ENCODE assay signal across 25 mouse cellular contexts in genomic region chr10:77366959-77367358, GRCm38 (mm10). TPM values are rescaled to one million over a fixed set of nuclear protein-coding genes. Genes with fewer than 3 reads are reported as not detected.
DNase-seq lines count a peak whose midpoint lies in the region; ATAC-seq and TF ChIP-seq lines count a peak whose summit lies in the region.
"Had no signal": no experiment of that assay in that cellular context is flagged by ENCODE, and none has a peak within 500 bp of the region (broad histone marks: within the 10 kb centered on the region; RNA-seq: fewer than 3 reads in every experiment).

No protein-coding gene starts in this region.

- peak overlapping the region; percentile 38; the same call in 1 of the 2 replicates for H3K27ac ChIP-seq in lung, embryonic 15.5 days
- H3K27ac ChIP-seq in MEL (ENCODE audit: control insufficient read depth, low read depth, low read length): no peak overlapping the region
- H3K27ac ChIP-seq in midbrain, embryonic 10.5 days (replicated peaks): no peak overlapping the region
- no peak overlapping the region for H3K27ac ChIP-seq in midbrain, embryonic 15.5 days
- H3K27ac ChIP-seq: embryonic facial prominence, embryonic 12.5 days; forebrain, embryonic 12.5 days; hindbrain, postnatal 0 days; liver, embryonic 12.5 days; neural tube, embryonic 15.5 days had no signal

- TF ChIP-seq RAD21 in MEL (IDR thresholded peaks at IDR 0.05; ENCODE audit: low read depth, low read length): no peak

- TF ChIP-seq POLR2A in MEL (IDR thresholded peaks at IDR 0.05; ENCODE audit: control insufficient read depth in 1 of 2, insufficient read depth in 1 of 2, low read depth in 1 of 2, low read length in 2 of 2, poor library complexity in 1 of 2): no peak

- H3K4me1 ChIP-seq in lung, embryonic 15.5 days: peaks cover 24% of the 10 kb centered on the region
- peaks cover 2 to 20% of the 10 kb centered on the region in 2 experiments for H3K4me1 ChIP-seq in MEL (ENCODE audit: control insufficient read depth in 1 of 2, insufficient read depth in 2 of 2, low read length in 2 of 2)
- H3K4me1 ChIP-seq in midbrain, embryonic 10.5 days: peaks cover 15% of the 10 kb centered on the region
- H3K4me1 ChIP-seq in midbrain, embryonic 15.5 days: no peaks in the 10 kb centered on the region
- H3K4me1 ChIP-seq: liver, embryonic 12.5 days had no signal

- H3K36me3 ChIP-seq in lung, embryonic 15.5 days: no peaks in the 10 kb centered on the region
- H3K36me3 ChIP-seq in C2C12 (ENCODE audit: control insufficient read depth, insufficient read depth): no peaks in the 10 kb centered on the region
- H3K36me3 ChIP-seq in MEL (ENCODE audit: control insufficient read depth in 1 of 2, insufficient read depth in 2 of 2, low read length in 2 of 2): peaks cover 0 to 22% of the 10 kb centered on the region in 2 experiments; a peak in 2 of 4 replicates
- H3K36me3 ChIP-seq in midbrain, embryonic 10.5 days: no peaks in the 10 kb centered on the region
- H3K36me3 ChIP-seq in midbrain, embryonic 15.5 days (replicated peaks): no peaks in the 10 kb centered on the region
- H3K36me3 ChIP-seq: embryonic facial prominence, embryonic 12.5 days; forebrain, embryonic 12.5 days; limb, embryonic 13.5 days; liver, embryonic 12.5 days; neural tube, embryonic 15.5 days had no signal

- WGBS in lung, embryonic 15.5 days: 82% methylated on average over 4 of the region's 4 CpGs
- 92% methylated on average over 4 of the region's 4 CpGs for WGBS in midbrain, embryonic 10.5 days
- WGBS in midbrain, embryonic 15.5 days: 95% methylated on average over 4 of the region's 4 CpGs

- H3K4me2 ChIP-seq in lung, embryonic 15.5 days: no peak overlapping the region
- no peak overlapping the region for H3K4me2 ChIP-seq in midbrain, embryonic 15.5 days
- H3K4me2 ChIP-seq: embryonic facial prominence, embryonic 12.5 days; forebrain, embryonic 12.5 days; limb, embryonic 13.5 days; liver, embryonic 12.5 days; neural tube, embryonic 15.5 days had no signal

- no peak for ATAC-seq in lung, embryonic 15.5 days (ENCODE audit: borderline replicate concordance, extremely low read depth, low FRiP score, low TSS enrichment)
- no peak for ATAC-seq in midbrain, embryonic 15.5 days (replicated peaks)
- ATAC-seq: hindbrain, postnatal 0 days; intestine, postnatal 0 days; liver, embryonic 12.5 days; midbrain, embryonic 16.5 days had no signal

- no peaks in the 10 kb centered on the region for H3K27me3 ChIP-seq in lung, embryonic 15.5 days
- no peaks in the 10 kb centered on the region for H3K27me3 ChIP-seq in C2C12 (ENCODE audit: control insufficient read depth, insufficient read depth, insufficient read length)
- peaks cover 0 to 5% of the 10 kb centered on the region in 2 experiments; a peak in 2 of 4 replicates for H3K27me3 ChIP-seq in MEL (ENCODE audit: control insufficient read depth in 1 of 2, insufficient read depth in 2 of 2, low read length in 2 of 2)
- no peaks in the 10 kb centered on the region for H3K27me3 ChIP-seq in midbrain, embryonic 10.5 days (ENCODE audit: low read depth, poor library complexity, severe bottlenecking)
- no peaks in the 10 kb centered on the region for H3K27me3 ChIP-seq in midbrain, embryonic 15.5 days (replicated peaks)
- H3K27me3 ChIP-seq: embryonic facial prominence, embryonic 12.5 days; forebrain, embryonic 12.5 days; limb, embryonic 13.5 days; liver, embryonic 12.5 days; neural tube, embryonic 15.5 days had no signal

- no peak overlapping the region for H3K9ac ChIP-seq in lung, embryonic 15.5 days
- no peak overlapping the region for H3K9ac ChIP-seq in MEL (ENCODE audit: control insufficient read depth, low read depth, low read length, poor library complexity, severe bottlenecking)
- no peak overlapping the region for H3K9ac ChIP-seq in midbrain, embryonic 15.5 days
- H3K9ac ChIP-seq: embryonic facial prominence, embryonic 12.5 days; forebrain, embryonic 12.5 days; limb, embryonic 13.5 days; liver, embryonic 12.5 days; neural tube, embryonic 15.5 days had no signal

- no peak for DNase-seq in lung, postnatal 25 days (ENCODE audit: low spot score)
- peak; percentile 59 for DNase-seq in MEL (ENCODE audit: low read depth, low spot score)
- peak; percentile 32 for DNase-seq in naive thymus-derived CD4-positive, alpha-beta T cell, adult 2 months (ENCODE audit: low read depth)
- DNase-seq in midbrain, embryonic 10.5 days (ENCODE audit: low spot score): no peak
- no peak for DNase-seq in kidney, postnatal 4 days
- DNase-seq: B cell, adult 2 months; cerebellum, adult 11-12 months; cerebellum, postnatal 10 days; gastrocnemius, postnatal 36 days; kidney, postnatal 25 days; layer of hippocampus, postnatal 36 days; lung, adult 18-20 months; lung, postnatal 14 days had no signal

- no peaks in the 10 kb centered on the region for H3K79me2 ChIP-seq in C2C12 (ENCODE audit: control insufficient read depth, insufficient read depth)
- no peaks in the 10 kb centered on the region for H3K79me2 ChIP-seq in MEL (ENCODE audit: control insufficient read depth, insufficient read depth, low read length, poor library complexity)

- TF ChIP-seq CTCF in C2C12 (IDR thresholded peaks at IDR 0.05; ENCODE audit: control insufficient read depth, insufficient read depth, insufficient read length) (no peak), MEL (IDR thresholded peaks at IDR 0.05 in 2 of 3, conservative IDR thresholded peaks at IDR 0.05 in 1 of 3; ENCODE audit: control insufficient read depth in 1 of 3, insufficient read depth in 1 of 3, low read depth in 2 of 3, low read length in 3 of 3, poor library complexity in 1 of 3, severe bottlenecking in 1 of 3) (no peak)

- no peak overlapping the region for H3ac ChIP-seq in C2C12 (ENCODE audit: control insufficient read depth, insufficient read length, low read depth)

- H3K9me3 ChIP-seq in lung, embryonic 15.5 days: no peaks in the 10 kb centered on the region
- no peaks in the 10 kb centered on the region for H3K9me3 ChIP-seq in MEL (replicated peaks; ENCODE audit: insufficient read depth, low read length)
- no peaks in the 10 kb centered on the region for H3K9me3 ChIP-seq in midbrain, embryonic 10.5 days (replicated peaks)
- H3K9me3 ChIP-seq in midbrain, embryonic 15.5 days: no peaks in the 10 kb centered on the region
- H3K9me3 ChIP-seq: embryonic facial prominence, embryonic 12.5 days; forebrain, embryonic 12.5 days; limb, embryonic 13.5 days; liver, embryonic 12.5 days; megakaryocyte, embryonic 14.5 days; neural tube, embryonic 15.5 days had no signal

- 0 out of 4 replicates have a peak, but pooled peaks have one; percentile 11 to 35 for TF ChIP-seq EP300 in MEL (IDR thresholded peaks at IDR 0.05; ENCODE audit: low read depth in 1 of 2, low read length in 2 of 2)

- H3K79me3 ChIP-seq in C2C12 (ENCODE audit: low read depth): no peaks in the 10 kb centered on the region

- H3K4me3 ChIP-seq in lung, embryonic 15.5 days: no peak overlapping the region
- H3K4me3 ChIP-seq in C2C12 (ENCODE audit: insufficient read depth, poor library complexity, severe bottlenecking) (no peak overlapping the region), MEL (ENCODE audit: control insufficient read depth in 1 of 2, insufficient read depth in 1 of 2, low read depth in 2 of 2, low read length in 2 of 2) (no peak overlapping the region)
- no peak overlapping the region for H3K4me3 ChIP-seq in midbrain, embryonic 10.5 days
- H3K4me3 ChIP-seq in midbrain, embryonic 15.5 days: no peak overlapping the region
- H3K4me3 ChIP-seq: embryonic facial prominence, embryonic 12.5 days; forebrain, embryonic 12.5 days; limb, embryonic 13.5 days; liver, embryonic 12.5 days; megakaryocyte, embryonic 14.5 days; neural tube, embryonic 15.5 days had no signal

TF ChIP-seq in C2C12, 6 proteins besides CTCF, POLR2A, EP300 and RAD21:
- TF ChIP-seq CEBPB (IDR thresholded peaks at IDR 0.05; ENCODE audit: low read depth): no peak
- TF ChIP-seq MAX (IDR thresholded peaks at IDR 0.05): peak; percentile 29
- TF ChIP-seq MYOD1 (IDR thresholded peaks at IDR 0.05; ENCODE audit: control insufficient read depth, insufficient read length, low read depth): no peak
- TF ChIP-seq FOSL1 (IDR thresholded peaks at IDR 0.05; ENCODE audit: insufficient read depth, low read length, poor library complexity, severe bottlenecking): no peak

TF ChIP-seq in MEL, 35 proteins besides CTCF, POLR2A, EP300 and RAD21:
- TF ChIP-seq CHD1 (IDR thresholded peaks at IDR 0.05; ENCODE audit: low read depth, low read length) (no peak), SIN3A (IDR thresholded peaks at IDR 0.05; ENCODE audit: low read length) (no peak), NRF1 (IDR thresholded peaks at IDR 0.05; ENCODE audit: insufficient read depth, low read depth, low read length, poor library complexity, severe bottlenecking) (no peak), JUND (IDR thresholded peaks at IDR 0.05; ENCODE audit: low read depth, low read length) (no peak), ZC3H11A (IDR thresholded peaks at IDR 0.05; ENCODE audit: low read depth, low read length) (no peak), ETS1 (IDR thresholded peaks at IDR 0.05; ENCODE audit: low read depth, low read length) (no peak), RCOR1 (IDR thresholded peaks at IDR 0.05; ENCODE audit: low read depth, low read length) (peak; percentile 77)

RNA-seq across cellular contexts. Expression of gene Adarb1, which starts 51.1 kb away (rescaled TPM):
- polyA plus RNA-seq in lung, embryonic 15.5 days (2015; fragmentation: Nextera tagmentation; extraction: Ambion mirVana): 37.7 and 41.0 TPM in 2 replicates
- polyA plus RNA-seq in C2C12 (2012; fragmentation: generic; extraction: Trizol) (3.3 TPM), MEL (2012; ENCODE audit: insufficient read depth in 1 of 2, insufficient read length in 2 of 2, low read depth in 1 of 2, low replicate concordance in 2 of 2, missing spikeins in 1 of 2) (1 to 10 TPM in 1 of 2 experiments, not detected in 1; 3.8 TPM)
- 1.7 and 2.4 TPM in 2 replicates for total RNA-seq in MEL (2012; rRNA removed)
- polyA plus RNA-seq in midbrain, embryonic 10.5 days (2016; fragmentation: Nextera tagmentation; extraction: Ambion mirVana): 6.0 and 6.1 TPM in 2 replicates
- 18.1 and 18.2 TPM in 2 replicates for polyA plus RNA-seq in midbrain, embryonic 15.5 days (2015; fragmentation: Nextera tagmentation; extraction: Ambion mirVana)

Comparison
In these comparisons a context has a peak if more than half of its experiments do, and no peak if none do; other contexts are left out.
1. DNase-seq: peak in MEL (single experiment) and naive thymus-derived CD4-positive, alpha-beta T cell, adult 2 months (single experiment); none in lung, postnatal 25 days (single experiment), midbrain, embryonic 10.5 days (single experiment) and kidney, postnatal 4 days (0 of 2).